Mouse (Mus musculus): ENCODE measurements at regions not wholly inside any gene's neighbourhood (a gene's known extent, or its start where the extent isn't known, plus 50 kb on each side); places are given as distances from the start of the nearest gene placed in this dataset.

GRCm38 (mm10) chr4:98200701-98201100, 182.4 kb downstream of the Tm2d1 start:
- DNase-seq (ENCODE audit: low read depth, low spot score) = no peak

DNA sequence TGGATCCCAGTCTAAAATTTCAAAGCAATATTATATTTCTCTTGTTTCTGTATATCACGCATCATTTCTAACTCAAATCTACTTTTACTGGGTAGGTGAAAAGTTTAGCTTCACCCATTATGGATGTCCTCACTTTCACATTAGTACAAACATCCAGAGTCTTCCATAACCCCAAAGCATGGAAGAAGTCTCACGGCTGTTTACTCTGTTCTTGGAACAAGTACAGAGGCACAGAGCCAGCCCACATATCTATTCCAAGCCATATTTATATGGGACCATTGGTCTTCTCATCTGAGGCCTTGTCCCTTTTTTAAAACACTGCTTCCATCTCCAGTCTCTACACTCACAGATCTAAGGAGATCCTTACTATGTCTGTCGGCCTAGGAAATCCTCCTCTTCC, 192.8 kb downstream of the Tm2d1 start:
- DNase-seq (ENCODE audit: low read depth, low spot score) = no peak

DNA sequence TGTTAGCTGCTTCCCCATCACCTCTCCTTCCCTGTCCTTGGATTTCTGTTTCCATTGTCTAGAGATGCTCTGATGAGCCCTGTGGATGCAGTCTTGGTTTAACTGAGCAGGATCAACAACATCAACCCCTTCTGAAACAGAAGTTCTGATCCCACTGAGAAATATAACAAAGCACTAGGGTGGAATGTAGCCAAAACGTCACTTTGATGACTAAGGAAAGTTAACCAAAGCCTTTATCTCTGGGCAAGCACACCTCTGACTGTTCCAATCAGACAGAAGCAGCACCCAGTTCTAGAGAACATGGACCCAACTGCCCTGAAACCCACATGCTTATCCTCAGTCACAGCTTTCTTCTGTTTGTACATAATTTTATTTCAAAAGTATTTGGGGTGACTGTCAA, 193.2 kb downstream of the Tm2d1 start:
- no peak for DNase-seq (ENCODE audit: low read depth, low spot score)

DNA sequence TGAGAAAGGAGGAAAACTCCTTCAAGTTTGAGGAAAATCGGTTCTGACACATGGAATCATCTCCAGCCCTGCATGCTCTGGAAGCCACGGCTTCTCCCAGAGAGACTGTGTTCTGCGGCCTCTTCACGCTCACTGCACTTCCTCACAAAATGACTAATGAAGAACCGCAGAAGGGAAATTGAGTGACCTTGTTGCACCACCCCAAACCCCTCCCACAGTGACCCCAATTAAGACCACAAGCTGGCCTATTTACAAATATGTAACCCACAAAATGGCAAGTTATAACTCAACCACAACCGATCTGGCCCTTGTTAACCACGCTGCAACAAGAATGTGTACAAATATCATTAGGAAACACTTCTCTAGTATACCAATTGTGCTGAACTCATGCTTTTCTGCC, 194.2 kb downstream of the Tm2d1 start:
- DNase-seq (ENCODE audit: low read depth, low spot score) = peak; percentile 9

DNA sequence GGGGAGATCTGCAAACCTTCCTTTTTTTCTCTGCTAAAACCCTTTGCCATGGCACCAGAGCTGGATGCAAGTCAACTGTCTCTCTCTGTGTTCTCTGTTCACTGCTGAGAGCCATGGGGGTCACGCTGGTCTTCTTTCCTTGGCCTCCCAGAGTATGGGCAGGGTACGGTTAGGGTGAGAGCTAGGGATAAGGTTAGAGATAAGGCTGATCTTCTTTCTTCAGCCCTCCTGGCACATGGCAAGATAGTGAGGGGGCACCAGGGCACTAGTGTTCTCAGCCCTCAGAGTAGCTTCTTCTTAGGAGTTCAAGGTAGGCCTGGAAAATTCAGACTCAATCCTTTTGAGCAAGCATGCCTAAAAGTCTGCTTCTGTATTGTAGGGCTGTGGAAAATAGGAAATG, 196.1 kb downstream of the Tm2d1 start:
- DNase-seq (ENCODE audit: low read depth, low spot score) = no peak

GRCm38 (mm10) chr4:98182053-98182355, 201.1 kb downstream of the Tm2d1 start:
- DNase-seq (ENCODE audit: low read depth, low spot score) = no peak

GRCm38 (mm10) chr4:98181185-98182052, 201.7 kb downstream of the Tm2d1 start:
- no peak for DNase-seq (ENCODE audit: low read depth, low spot score)

DNA sequence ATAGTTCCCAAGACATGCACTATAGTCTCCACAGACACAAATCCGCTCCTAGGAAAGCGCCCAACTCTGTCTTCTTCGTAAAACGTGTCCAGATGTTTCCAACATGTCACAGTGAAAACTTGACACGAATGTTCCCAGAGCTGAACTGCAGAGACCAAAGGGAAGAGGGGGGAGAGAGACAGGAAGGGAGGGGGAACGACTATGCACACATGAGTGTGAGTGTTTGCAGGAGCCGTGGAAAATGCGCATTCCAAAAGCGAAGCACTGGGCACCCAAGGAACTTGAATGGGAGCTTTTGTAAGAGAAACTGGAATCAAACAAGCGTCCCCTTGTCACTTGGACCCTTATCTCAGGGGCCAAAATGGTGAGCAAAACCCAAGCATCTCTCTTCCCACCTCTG, 202.8 kb downstream of the Tm2d1 start:
- DNase-seq (ENCODE audit: low read depth, low spot score) = no peak
